Mouse (Mus musculus) forebrain, embryonic 12.5 days (tissue): ENCODE measurements at regions not wholly inside any gene's neighbourhood (a gene's known extent, or its start where the extent isn't known, plus 50 kb on each side); places are given as distances from the start of the nearest gene placed in this dataset.

ENCODE experiments used
- ATAC-seq: fragments of 200-750 bp; cut with Nextera tagmentation; 2 replicates; pipeline ENCODE4 v1.8.0; 2017; ENCODE audit warnings: moderate TSS enrichment; ENCODE audit not compliant: low FRiP score
- H3K27ac ChIP-seq: fragments of 300-500 bp; sonication (generic); 2 replicates; pipeline ENCODE4 v1.5.1; 2016; ENCODE audit warnings: mild to moderate bottlenecking
- H3K27me3 ChIP-seq: fragments of 300-500 bp; sonication (generic); 2 replicates; pipeline ENCODE4 v1.6.1; 2016; ENCODE audit warnings: mild to moderate bottlenecking
- H3K36me3 ChIP-seq: fragments of 300-500 bp; sonication (generic); replicated peaks from 2 replicates; pipeline ENCODE4 v1.6.1; 2016; ENCODE audit warnings: mild to moderate bottlenecking
- H3K4me1 ChIP-seq: fragments of 300-500 bp; sonication (generic); 2 replicates; pipeline ENCODE4 v1.6.1; 2016
- H3K4me2 ChIP-seq: fragments of 300-500 bp; sonication (generic); 2 replicates; pipeline ENCODE4 v1.6.1; 2016; ENCODE audit warnings: mild to moderate bottlenecking, moderate library complexity
- H3K4me3 ChIP-seq: fragments of 300-500 bp; sonication (generic); replicated peaks from 2 replicates; pipeline ENCODE4 v1.5.1; 2016; ENCODE audit warnings: mild to moderate bottlenecking
- H3K9ac ChIP-seq: fragments of 300-500 bp; sonication (generic); 2 replicates; pipeline ENCODE4 v1.6.1; 2016; ENCODE audit warnings: mild to moderate bottlenecking
- H3K9me3 ChIP-seq: fragments of 300-500 bp; sonication (generic); 2 replicates; pipeline ENCODE4 v1.6.1; 2016
- WGBS: fragments of 180-500 bp; shearing (Covaris S2); methylation state at CpG from one replicate; pipeline ENCODE4 v1.1.7; 2016; 5-methylcytosine and 5-hydroxymethylcytosine counted together

DNA sequence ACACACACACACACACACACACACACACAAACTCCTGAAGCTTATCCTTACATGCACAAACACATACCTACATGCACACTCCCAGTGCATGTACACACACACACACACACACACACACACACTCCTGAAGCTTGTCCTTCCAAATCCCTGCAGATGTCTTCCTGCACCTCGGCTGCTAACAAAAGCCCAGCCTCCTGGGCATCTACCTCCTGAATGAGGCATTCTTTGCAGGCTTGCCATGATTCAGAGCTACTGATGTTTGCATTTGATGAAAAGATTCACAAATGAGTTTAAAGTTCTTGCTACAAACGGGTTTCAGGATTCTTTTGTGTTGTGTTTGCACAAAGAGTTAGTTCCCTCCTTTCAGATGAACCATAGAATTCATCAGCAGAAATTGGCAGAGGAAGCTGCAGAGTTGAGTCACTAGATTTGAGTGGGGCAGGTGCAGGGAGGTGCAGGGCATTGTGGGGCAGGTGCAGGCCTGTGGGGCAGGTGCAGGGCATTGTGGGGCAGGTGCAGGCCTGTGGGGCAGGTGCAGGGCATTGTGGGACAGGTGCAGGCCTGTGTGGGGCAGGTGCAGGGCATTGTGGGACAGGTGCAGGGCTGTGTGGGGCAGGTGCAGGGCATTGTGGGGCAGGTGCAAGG is 84.8 kb upstream of the Ajap1 start:
- Histone ChIP-seq H3K9me3 (no peaks in the 10 kb centered on the region), H3K36me3 (no peaks in the 10 kb centered on the region), H3K9ac (no peak overlapping the region), H3K27ac (peak overlapping the region; percentile 70), H3K27me3 (no peaks in the 10 kb centered on the region), H3K4me3 (no peak overlapping the region), H3K4me1 (peaks cover 8% of the 10 kb centered on the region), H3K4me2 (no peak overlapping the region)
- no peak for ATAC-seq
- 6% methylated on average over 2 of the region's 2 CpGs for WGBS

DNA sequence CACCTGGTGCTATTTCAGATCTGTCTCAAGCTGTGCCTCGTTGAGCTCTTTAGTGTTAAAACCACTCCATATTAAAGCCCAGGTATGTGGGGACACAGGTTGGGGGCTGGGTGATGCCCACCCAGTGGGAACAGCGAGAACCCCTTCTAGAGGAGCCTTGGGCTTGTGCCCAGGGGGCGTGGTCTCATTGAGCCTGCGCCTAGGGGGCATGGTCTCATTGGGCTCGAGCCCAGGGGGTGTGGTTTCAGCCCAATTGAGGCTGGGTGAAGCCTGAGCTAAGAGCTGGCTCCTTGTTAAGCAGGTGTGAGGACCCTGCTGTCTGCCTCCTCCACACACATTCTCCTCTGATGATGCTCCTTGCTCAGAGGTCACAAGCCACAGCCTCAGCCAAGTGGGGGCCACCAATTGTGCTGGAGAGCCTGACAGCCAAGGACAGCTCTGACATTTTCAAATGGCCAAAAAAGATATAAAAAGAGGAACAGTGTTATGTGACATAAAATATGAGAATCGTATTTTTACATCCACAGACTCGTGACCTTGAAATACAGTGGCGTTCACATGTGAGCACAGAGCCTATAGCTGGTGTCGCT is 90.7 kb upstream of the Ajap1 start:
- peaks cover 3% of the 10 kb centered on the region; the same call in 1 of the 2 replicates for H3K27me3 ChIP-seq
- ATAC-seq, result no peak; the same call in 1 of the 2 replicates

DNA sequence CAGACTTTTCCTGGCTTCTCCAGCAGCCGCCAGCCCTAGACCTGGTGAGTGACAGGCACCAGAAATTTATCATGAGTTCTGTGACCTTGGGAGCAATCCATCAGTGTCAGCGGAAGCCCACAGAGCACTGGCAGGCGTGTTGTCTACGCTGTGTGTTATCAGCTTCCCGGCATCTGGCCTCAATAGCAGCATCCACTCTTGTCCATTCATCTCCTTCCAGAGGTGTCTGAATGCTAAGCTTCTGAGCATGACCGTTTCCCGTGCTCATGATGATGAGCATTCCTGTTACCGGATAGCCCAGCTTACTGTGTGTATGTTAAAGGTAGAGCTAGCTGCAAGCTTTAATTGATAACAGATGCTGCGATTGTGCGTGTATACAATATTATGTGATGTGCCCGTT is 110.7 kb upstream of the Ajap1 start:
- H3K9ac ChIP-seq, result no peak overlapping the region
- 84% methylated on average over 11 of the region's 11 CpGs for WGBS
- H3K4me2 ChIP-seq, result no peak overlapping the region
- H3K4me3 ChIP-seq, result no peak overlapping the region
- no peaks in the 10 kb centered on the region for H3K36me3 ChIP-seq
- H3K9me3 ChIP-seq, result 0 out of 2 replicates have a peak, but pooled peaks cover 3% of the 10 kb centered on the region
- H3K27ac ChIP-seq, result no peak overlapping the region
- peaks cover 2% of the 10 kb centered on the region; the same call in 1 of the 2 replicates for H3K27me3 ChIP-seq
- H3K4me1 ChIP-seq, result no peaks in the 10 kb centered on the region
- no peak for ATAC-seq

More for the DNA sequence above, 90.7 kb upstream of the Ajap1 start:
- no peak overlapping the region for H3K9ac ChIP-seq
- H3K9me3 ChIP-seq, result no peaks in the 10 kb centered on the region
- no peak overlapping the region for H3K4me3 ChIP-seq
- H3K4me1 ChIP-seq, result peaks cover 5% of the 10 kb centered on the region; the same call in 1 of the 2 replicates
- H3K4me2 ChIP-seq, result no peak overlapping the region
- H3K27ac ChIP-seq, result no peak overlapping the region
- H3K36me3 ChIP-seq, result no peaks in the 10 kb centered on the region
- 61% methylated on average over 9 of the region's 9 CpGs for WGBS

- H3K27me3 ChIP-seq, result no peaks in the 10 kb centered on the region
- H3K27ac ChIP-seq, result no peak overlapping the region
- H3K4me3 ChIP-seq, result no peak overlapping the region
- H3K4me2 ChIP-seq, result no peak overlapping the region
- H3K36me3 ChIP-seq, result no peaks in the 10 kb centered on the region
- 0 out of 2 replicates have a peak, but pooled peaks have one; percentile 44 for ATAC-seq
- H3K4me1 ChIP-seq, result peaks cover 15% of the 10 kb centered on the region
- WGBS, result 46% methylated on average over 11 of the region's 11 CpGs
- H3K9ac ChIP-seq, result no peak overlapping the region
- H3K9me3 ChIP-seq, result 0 out of 2 replicates have a peak, but pooled peaks cover 3% of the 10 kb centered on the region
Measured at GRCm38 (mm10) chr4:153599794-153600370, 117.3 kb upstream of the Ajap1 start.

- no peak for ATAC-seq
- Histone ChIP-seq H3K27ac (no peak overlapping the region), H3K36me3 (no peaks in the 10 kb centered on the region), H3K4me2 (no peak overlapping the region), H3K4me1 (peaks cover 15% of the 10 kb centered on the region), H3K27me3 (no peaks in the 10 kb centered on the region), H3K9me3 (no peaks in the 10 kb centered on the region), H3K4me3 (no peak overlapping the region), H3K9ac (no peak overlapping the region)
- WGBS, result 91% methylated on average over 4 of the region's 4 CpGs
Measured at GRCm38 (mm10) chr4:153602496-153602895, 119.9 kb upstream of the Ajap1 start.

GRCm38 (mm10) chr4:153603056-153603840 is 120.6 kb upstream of the Ajap1 start:
- WGBS, result 87% methylated on average over 11 of the region's 11 CpGs

DNA sequence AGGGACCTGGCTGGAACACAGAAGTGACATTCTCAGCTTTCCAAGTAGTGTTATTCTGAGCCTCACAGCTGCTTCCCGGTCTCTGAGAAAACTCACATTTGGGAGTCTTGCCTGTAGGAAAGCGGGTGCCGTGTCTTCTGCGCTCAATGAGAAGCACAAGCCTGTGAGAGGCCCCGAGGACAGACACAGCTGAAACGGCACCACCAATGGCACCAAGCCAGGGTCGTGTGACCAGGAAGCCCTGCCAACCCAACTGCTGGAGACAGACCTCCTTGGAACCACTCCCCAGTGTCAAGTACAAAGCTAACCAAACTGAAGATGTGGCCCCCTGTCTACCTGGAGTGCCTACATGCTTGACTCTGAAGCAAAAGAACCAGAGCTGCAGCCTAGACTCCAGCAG is 121.3 kb upstream of the Ajap1 start:
- H3K4me2 ChIP-seq, result no peak overlapping the region
- ATAC-seq, result no peak
- H3K9ac ChIP-seq, result no peak overlapping the region
- H3K9me3 ChIP-seq, result no peaks in the 10 kb centered on the region
- H3K27me3 ChIP-seq, result no peaks in the 10 kb centered on the region
- H3K27ac ChIP-seq, result no peak overlapping the region
- no peaks in the 10 kb centered on the region for H3K36me3 ChIP-seq
- H3K4me1 ChIP-seq, result peaks cover 15% of the 10 kb centered on the region
- WGBS, result 92% methylated on average over 7 of the region's 7 CpGs
- no peak overlapping the region for H3K4me3 ChIP-seq

More at GRCm38 (mm10) chr4:153603056-153603840, 120.6 kb upstream of the Ajap1 start:
- Histone ChIP-seq H3K9me3 (no peaks in the 10 kb centered on the region), H3K4me3 (no peak overlapping the region), H3K27ac (no peak overlapping the region), H3K36me3 (no peaks in the 10 kb centered on the region), H3K4me2 (no peak overlapping the region), H3K27me3 (no peaks in the 10 kb centered on the region), H3K9ac (no peak overlapping the region), H3K4me1 (peaks cover 15% of the 10 kb centered on the region)
- ATAC-seq, result no peak

GRCm38 (mm10) chr4:153604695-153605485 is 122.3 kb upstream of the Ajap1 start:
- ATAC-seq, result no peak
- Histone ChIP-seq H3K27me3 (no peaks in the 10 kb centered on the region), H3K4me2 (no peak overlapping the region), H3K36me3 (no peaks in the 10 kb centered on the region), H3K9ac (no peak overlapping the region), H3K4me1 (peaks cover 11% of the 10 kb centered on the region; the same call in 1 of the 2 replicates), H3K4me3 (no peak overlapping the region), H3K9me3 (no peaks in the 10 kb centered on the region), H3K27ac (no peak overlapping the region)
- WGBS, result 91% methylated on average over 16 of the region's 16 CpGs

- no peak overlapping the region for H3K27ac ChIP-seq
Measured at GRCm38 (mm10) chr4:153616058-153616457, 133.4 kb upstream of the Ajap1 start.

GRCm38 (mm10) chr4:153616938-153617337 is 134.3 kb upstream of the Ajap1 start:
- Histone ChIP-seq H3K27me3 (no peaks in the 10 kb centered on the region), H3K9me3 (no peaks in the 10 kb centered on the region), H3K4me2 (no peak overlapping the region), H3K4me3 (no peak overlapping the region), H3K4me1 (no peaks in the 10 kb centered on the region), H3K9ac (no peak overlapping the region), H3K27ac (no peak overlapping the region), H3K36me3 (no peaks in the 10 kb centered on the region)
- ATAC-seq, result no peak
- 84% methylated on average over 6 of the region's 6 CpGs for WGBS

More at GRCm38 (mm10) chr4:153616058-153616457, 133.4 kb upstream of the Ajap1 start:
- no peaks in the 10 kb centered on the region for H3K4me1 ChIP-seq
- peaks cover 3% of the 10 kb centered on the region; the same call in 1 of the 2 replicates for H3K9me3 ChIP-seq
- H3K27me3 ChIP-seq, result no peaks in the 10 kb centered on the region
- H3K36me3 ChIP-seq, result no peaks in the 10 kb centered on the region
- WGBS, result 85% methylated on average over 8 of the region's 8 CpGs
- no peak for ATAC-seq
- no peak overlapping the region for H3K4me3 ChIP-seq
- H3K4me2 ChIP-seq, result no peak overlapping the region
- no peak overlapping the region for H3K9ac ChIP-seq

DNA sequence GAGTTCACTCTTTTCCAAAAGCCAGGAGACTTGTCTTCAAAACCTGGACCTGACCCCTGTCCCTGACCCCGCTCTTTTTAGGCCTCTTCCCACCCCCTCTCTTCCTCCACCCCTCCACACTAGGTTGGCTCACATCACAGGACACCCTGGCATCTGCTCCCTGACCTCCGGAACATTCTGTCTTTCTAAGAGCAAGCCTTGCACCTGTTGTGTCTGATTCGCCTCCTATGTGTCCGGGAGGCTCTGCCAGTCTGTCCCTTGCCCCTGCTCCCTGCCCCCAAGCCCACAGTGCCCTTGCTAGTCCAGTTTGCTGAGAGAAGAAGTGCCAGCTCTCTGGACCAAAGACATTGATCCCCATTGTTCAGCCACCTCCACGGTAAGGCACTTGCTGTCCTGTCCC is 138.3 kb upstream of the Ajap1 start:
- Histone ChIP-seq H3K27ac (no peak overlapping the region), H3K4me1 (no peaks in the 10 kb centered on the region), H3K9ac (no peak overlapping the region), H3K27me3 (no peaks in the 10 kb centered on the region), H3K9me3 (no peaks in the 10 kb centered on the region), H3K4me3 (no peak overlapping the region), H3K4me2 (no peak overlapping the region), H3K36me3 (no peaks in the 10 kb centered on the region)
- 79% methylated on average over 5 of the region's 5 CpGs for WGBS
- ATAC-seq, result no peak
